Mouse (Mus musculus) 3134 (cell line): ENCODE results near the gene Clns1a.
A peak's percentile ranks its signal among the peaks of the same experiment; 100 is the strongest.

Source experiments
- DNase-seq: peaks from one replicate; pipeline ENCODE4 v3.0.0-alpha.2; 2011; ENCODE audit warnings: low spot score; ENCODE audit not compliant: insufficient read length; ENCODE audit errors: extremely low read depth

The Clns1a gene

GRCm38 (mm10) chr7:97696506-97697254, at the start of gene Clns1a:
TSS of gene Clns1a (plus strand) at chr7:97696634.
- DNase-seq, result peak; percentile 81

- DNase-seq, result no peak
Observed at GRCm38 (mm10) chr7:97647656-97648055, 48.8 kb upstream of the Clns1a start.

DNA sequence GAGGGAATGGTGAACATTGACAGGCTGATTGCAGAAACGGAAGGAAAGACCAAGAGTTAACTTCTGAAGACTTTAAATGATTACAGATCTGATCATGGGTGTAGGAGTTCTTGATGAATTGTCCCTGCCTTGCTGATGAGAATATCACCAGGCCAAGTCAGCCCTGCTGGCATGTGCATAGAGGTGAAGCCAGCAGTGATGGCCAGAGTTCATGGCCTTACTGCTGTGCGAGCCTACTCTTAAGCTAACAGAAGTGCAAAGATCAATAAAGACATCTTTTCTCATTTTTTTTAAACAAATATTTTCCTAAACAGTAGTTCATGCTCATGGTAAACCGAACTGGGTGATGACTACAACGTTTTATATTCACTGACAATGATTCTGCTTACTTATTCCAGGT, 45.7 kb upstream of the Clns1a start:
- no peak for DNase-seq

GRCm38 (mm10) chr7:97656144-97656543, 40.3 kb upstream of the Clns1a start:
- no peak for DNase-seq

DNA sequence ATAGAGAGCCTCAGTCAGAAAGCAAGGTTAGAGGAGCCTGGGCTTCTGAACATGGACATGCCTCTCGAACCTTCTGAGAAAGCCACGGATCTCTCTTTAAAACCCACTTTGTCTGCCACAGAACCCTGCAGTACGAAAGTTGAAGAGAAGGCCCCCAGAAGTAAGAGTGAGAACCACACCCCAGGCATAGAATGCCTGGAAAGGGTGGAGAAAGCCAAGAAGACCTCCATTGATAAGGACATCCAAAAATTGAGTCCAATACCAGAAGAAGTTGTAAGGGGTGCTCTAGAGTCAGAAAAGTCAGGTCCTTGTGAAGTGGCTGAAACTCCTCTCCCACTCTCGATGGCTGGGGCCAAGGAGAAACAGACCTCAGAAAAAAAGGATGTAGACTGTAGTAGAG, 34.8 kb upstream of the Clns1a start:
- no peak for DNase-seq

- no peak for DNase-seq
Observed at GRCm38 (mm10) chr7:97679239-97679638, 17.2 kb upstream of the Clns1a start.

GRCm38 (mm10) chr7:97687831-97688230, 8.6 kb upstream of the Clns1a start:
- DNase-seq, result no peak

DNA sequence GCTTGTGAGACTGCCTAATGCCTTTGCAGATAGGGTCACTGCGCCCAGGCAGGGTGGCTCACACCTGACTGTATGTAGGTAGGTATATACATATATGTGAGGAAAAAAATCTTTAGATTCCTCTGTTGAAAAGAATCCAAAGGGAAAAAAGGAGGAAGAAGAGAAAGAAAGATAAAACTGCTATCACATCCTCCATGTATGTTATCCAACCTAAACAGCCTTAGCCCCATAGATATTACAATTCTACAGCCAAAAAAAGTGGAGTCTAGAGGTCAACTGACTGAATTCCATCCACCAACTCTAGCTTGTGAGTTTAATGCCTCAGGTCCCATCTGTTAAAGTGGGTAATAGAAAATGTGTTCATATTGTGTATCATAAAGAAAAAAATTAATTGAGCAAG, 993 bp upstream of the Clns1a start:
- DNase-seq, result no peak

DNA sequence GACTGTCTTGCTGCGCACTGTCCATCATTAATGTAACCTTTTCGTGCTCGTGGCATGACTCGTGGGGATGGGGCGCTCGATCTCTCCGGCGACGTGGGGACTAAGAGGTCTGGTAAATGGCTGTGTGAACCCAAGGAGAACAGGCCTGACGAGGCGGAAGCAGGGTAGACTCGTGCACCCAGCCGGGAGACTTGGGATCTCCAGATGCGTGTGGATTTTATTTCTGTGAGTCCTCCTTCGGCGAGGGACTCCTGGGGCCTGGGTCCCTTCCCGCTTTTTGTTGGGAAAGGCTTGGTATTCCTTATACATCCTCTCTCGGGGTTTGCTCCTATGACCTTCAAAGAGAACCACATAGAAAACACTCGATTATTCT, 315 bp upstream of the Clns1a start:
- DNase-seq, result no peak

DNA sequence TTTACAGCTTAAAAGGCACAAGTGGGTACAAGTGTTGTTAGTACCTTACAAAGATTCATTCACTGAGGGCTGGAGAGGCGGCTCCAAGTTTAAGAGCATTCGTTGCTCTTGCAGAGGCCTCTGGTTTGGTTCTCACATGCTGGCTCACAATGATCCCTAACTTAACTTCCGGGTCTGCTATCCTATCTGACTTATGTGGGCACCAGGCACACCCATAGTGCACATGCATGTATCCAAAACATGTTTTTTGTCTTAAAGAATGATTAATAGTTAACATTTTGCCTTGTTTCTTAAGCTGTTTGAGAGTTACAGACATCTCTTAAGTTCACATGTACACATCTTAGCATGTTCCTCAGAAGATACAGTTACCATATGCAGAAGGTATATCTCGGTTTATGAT, 3.7 kb downstream of the Clns1a start:
- no peak for DNase-seq

GRCm38 (mm10) chr7:97701106-97701505, 4.7 kb downstream of the Clns1a start:
- DNase-seq, result no peak

GRCm38 (mm10) chr7:97707123-97707522, 10.7 kb downstream of the Clns1a start:
- no peak for DNase-seq

DNA sequence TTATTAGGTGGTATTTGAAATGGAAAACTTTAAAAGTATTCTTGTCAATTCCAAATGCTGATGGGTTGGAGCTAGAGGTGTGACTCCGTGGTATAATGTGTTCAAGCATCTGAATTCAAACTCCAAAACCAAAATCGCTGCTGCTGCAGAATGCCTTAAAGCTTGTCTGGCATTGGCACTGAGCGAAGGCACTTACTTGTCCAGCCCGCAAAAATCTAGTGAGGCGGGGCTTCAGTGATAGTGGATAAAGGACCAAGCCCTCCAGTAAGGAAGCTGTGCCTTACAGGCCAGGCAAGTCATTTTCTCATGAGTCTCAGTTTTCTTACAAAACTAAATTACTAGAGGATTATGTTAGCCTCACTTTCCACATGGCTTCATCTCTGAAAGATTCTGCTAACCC, 11.4 kb downstream of the Clns1a start:
- DNase-seq, result no peak

DNA sequence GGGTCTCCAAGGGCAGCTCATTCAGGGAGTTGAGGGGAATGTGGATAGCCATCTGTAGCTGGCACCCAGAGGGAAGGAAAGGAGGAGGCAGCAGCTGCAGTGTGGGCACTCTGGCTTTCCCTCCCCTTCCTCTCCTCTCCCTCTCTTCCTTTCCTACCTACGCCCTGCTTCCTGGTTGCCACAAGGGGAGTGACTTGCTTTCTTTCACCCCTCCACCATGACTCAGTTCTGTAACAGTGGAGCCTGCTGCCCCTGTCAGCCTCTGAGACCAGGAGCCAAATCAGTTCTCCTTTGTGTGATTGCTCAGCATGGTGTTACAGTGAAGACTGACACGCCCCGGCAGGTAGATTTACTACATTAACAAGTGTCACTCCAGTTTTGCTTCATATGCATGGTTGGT, 12.8 kb downstream of the Clns1a start:
- DNase-seq, result no peak

- no peak for DNase-seq
Observed at GRCm38 (mm10) chr7:97714651-97715050, 18.2 kb downstream of the Clns1a start.

GRCm38 (mm10) chr7:97717326-97717725, 20.9 kb downstream of the Clns1a start:
- DNase-seq, result no peak

DNA sequence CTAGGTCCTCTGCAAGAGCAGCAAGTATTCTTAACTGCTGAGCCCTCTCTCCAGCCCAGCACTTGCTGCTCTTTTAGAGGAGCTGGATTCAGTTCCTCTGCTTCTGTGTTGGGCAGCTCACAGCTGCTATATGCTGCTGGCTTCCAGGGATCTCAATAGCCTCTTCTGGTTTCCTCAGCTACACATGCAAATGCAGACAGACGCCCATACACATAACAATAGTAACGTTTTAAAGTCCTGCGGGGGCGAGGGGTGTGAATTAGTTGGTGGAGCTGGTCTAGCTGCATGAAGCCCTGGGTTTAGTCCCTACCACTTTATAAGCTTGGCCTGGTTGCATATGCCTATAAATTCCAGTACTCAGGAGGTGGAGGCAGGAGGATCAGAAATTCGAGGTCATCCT, 22.6 kb downstream of the Clns1a start:
- DNase-seq, result no peak

- no peak for DNase-seq
Observed at GRCm38 (mm10) chr7:97720109-97720508, 23.7 kb downstream of the Clns1a start.

DNA sequence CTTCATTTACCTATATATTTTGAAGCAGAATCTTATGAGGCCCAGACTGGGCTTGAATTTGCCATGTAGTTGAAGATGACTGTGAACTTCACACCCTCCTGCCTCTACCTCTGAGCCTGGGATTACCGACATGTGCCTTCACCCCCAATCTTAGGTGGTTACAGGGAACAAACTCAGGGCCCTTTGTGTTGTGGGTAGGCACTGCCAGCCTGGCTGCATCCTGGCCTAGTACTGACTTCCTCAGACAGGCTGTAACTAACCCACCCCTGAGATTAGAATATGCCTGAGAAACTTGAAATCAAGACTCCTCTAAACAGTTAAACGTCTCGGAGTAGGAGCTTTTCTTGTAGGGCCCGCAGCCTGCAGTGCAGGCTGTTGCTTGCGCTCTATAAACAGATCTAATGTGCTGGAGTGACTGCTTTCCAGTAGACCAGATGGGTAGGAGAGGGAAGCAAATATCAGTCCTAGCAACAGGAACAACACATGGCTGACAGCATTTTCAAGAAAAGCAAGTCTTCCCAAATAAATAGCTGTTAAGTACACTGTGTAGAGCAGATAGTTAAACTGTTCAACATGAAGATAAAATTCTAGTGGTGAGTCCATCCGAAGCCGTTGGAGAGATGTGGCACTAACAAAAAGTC, 26.0 kb downstream of the Clns1a start:
- DNase-seq, result no peak

DNA sequence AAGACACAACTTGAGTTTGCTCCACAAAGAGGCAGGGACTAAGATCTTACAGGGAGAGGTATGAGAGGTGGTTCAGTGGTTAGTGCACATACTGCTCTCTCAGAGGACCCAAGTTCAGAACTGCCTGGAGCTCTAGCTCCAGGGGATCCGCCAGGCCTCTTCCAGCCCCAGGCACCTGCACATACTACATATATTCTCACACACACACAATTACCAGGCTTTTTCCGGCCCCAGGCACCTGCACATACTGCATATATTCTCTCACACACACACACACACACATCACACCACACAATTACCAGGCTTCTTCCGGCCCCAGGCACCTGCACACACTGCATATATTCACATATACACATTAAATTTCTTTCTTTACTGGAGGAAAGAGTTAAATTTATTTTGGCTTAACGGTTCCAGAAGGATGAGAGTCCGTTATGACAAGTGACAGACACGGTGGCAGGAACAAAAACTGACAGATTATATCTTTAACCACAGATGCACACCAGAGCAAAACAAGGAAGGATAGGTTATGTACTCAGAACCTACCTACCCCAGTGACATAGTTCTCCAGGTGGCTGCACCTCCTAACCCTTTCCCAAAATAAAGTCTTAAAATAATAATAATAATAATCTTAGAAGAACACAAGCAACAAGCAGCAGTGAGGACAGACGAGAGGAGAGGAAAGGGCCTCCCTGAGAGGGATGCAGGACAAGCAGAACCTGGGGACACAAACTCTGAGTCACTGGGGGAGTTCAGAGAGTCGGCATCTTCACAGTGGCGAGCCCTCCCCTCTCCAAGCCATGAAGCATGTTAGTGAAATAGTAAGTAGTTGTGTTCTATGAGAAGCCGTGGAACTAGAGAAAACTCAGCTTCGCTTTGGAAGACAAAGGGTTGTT, 27.5 kb downstream of the Clns1a start:
- no peak for DNase-seq

- no peak for DNase-seq
Observed at GRCm38 (mm10) chr7:97725401-97725800, 29.0 kb downstream of the Clns1a start.

DNA sequence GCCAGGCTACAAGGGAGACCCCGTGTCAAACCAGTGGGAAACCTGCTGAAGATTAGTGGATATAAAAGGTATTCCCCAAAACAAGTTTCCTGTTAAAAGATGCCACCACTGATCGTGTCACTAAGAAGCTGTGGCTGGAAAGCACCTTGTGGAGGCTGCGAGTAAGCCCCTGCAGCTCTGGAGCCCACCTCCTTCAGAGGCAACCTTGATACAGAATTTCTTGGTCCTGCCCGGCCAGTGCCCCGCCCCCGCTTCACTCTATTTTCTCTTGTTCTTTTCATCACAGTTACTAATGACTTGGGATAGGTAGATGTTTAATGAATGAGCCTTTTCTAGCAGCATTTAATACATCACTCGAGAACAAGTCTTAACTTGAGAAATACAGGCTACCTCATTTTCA, 29.6 kb downstream of the Clns1a start:
- DNase-seq, result no peak
